Comparison of ENCODE assay signal across 10 mouse cellular contexts in the genomic region with DNA sequence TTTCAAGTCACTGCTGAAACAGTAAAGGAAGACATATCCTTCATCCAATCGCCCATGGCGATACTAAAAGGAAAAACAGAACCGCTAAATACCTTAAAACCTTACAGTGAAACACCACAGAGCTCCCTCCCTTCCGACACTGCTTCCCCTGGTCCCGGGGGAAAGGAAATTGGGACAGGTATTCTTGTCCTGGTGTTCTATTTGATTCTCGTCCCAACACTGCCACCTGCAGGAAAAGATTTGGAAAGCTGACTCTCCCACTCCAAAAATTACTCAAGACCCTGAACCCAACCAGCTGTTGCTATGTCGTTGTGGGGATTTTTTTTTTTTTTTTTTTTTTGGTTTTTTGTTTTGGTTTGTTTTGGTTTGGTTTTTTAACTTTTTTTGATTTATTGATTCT. TPM values are rescaled to one million over a fixed set of nuclear protein-coding genes. Genes with fewer than 3 reads are reported as not detected.
DNase-seq lines count a peak whose midpoint lies in the region; ATAC-seq and TF ChIP-seq lines count a peak whose summit lies in the region.
"Had no signal": no experiment of that assay in that cellular context is flagged by ENCODE, and none has a peak within 500 bp of the region (broad histone marks: within the 10 kb centered on the region; RNA-seq: fewer than 3 reads in every experiment).

No protein-coding gene starts in this region.

- H3K9me3 ChIP-seq in forebrain, embryonic 15.5 days = no peaks in the 10 kb centered on the region
- H3K9me3 ChIP-seq: embryonic facial prominence, embryonic 15.5 days had no signal

- DNase-seq in left cerebral cortex, adult 2 months (ENCODE audit: extremely low spot score in 1 of 2, low spot score in 2 of 2) = peak; percentile 51 to 58
- DNase-seq in left cerebral cortex, adult 8-10 months (ENCODE audit: low spot score in 2 of 2) = no peak
- DNase-seq in adrenal gland, postnatal 25 days = peak; percentile 26
- peak; percentile 73 for DNase-seq in induced T-regulatory cell, adult 2 months (ENCODE audit: low read depth)
- peak; percentile 36 for DNase-seq in lung, adult 2 months
- peak; percentile 53 for DNase-seq in retina, postnatal 7 days (ENCODE audit: low read depth, low spot score)
- DNase-seq in B cell, adult 2 months = no peak

- TF ChIP-seq POLR2A in lung, adult 2 months (IDR thresholded peaks at IDR 0.05; ENCODE audit: borderline replicate concordance, extremely low read depth, low read depth, low read length) = no peak

- no peak overlapping the region for H3K4me3 ChIP-seq in left cerebral cortex, adult 2 months
- no peak overlapping the region for H3K4me3 ChIP-seq in forebrain, embryonic 15.5 days
- no peak overlapping the region for H3K4me3 ChIP-seq in lung, adult 2 months (replicated peaks; ENCODE audit: extremely low read depth, low read depth, low read length)
- H3K4me3 ChIP-seq: embryonic facial prominence, embryonic 15.5 days; myocyte had no signal

- H3K4me2 ChIP-seq in forebrain, embryonic 15.5 days (replicated peaks) = no peak overlapping the region; the same call in 1 of the 2 replicates

- H3K36me3 ChIP-seq in forebrain, embryonic 15.5 days = no peaks in the 10 kb centered on the region
- H3K36me3 ChIP-seq: embryonic facial prominence, embryonic 15.5 days had no signal

- WGBS in forebrain, embryonic 15.5 days = 2% methylated on average over 7 of the region's 7 CpGs
- WGBS in lung, adult 2 months = 2% methylated on average over 7 of the region's 7 CpGs

- ATAC-seq in forebrain, embryonic 15.5 days (replicated peaks) = peak; percentile 28; the same call in 1 of the 2 replicates

- peaks cover 6% of the 10 kb centered on the region for H3K4me1 ChIP-seq in forebrain, embryonic 15.5 days
- H3K4me1 ChIP-seq in lung, adult 2 months (ENCODE audit: control insufficient read depth, insufficient read depth, low read length) = no peaks in the 10 kb centered on the region

- intact Hi-C loops in left cerebral cortex, adult 2 months (cut with DNase I) = loop anchor here (1.0 to 2.0 kb wide), 2 partner anchors 1855 to 1911 kb away; no protein-coding TSS in a partner anchor

- no peak overlapping the region for H3K9ac ChIP-seq in forebrain, embryonic 15.5 days (replicated peaks)
- H3K9ac ChIP-seq: embryonic facial prominence, embryonic 15.5 days had no signal

- no peak overlapping the region for H3K27ac ChIP-seq in left cerebral cortex, adult 2 months
- H3K27ac ChIP-seq in forebrain, embryonic 15.5 days (replicated peaks) = no peak overlapping the region
- H3K27ac ChIP-seq: embryonic facial prominence, embryonic 15.5 days had no signal

- TF ChIP-seq CTCF in left cerebral cortex, adult 2 months (IDR thresholded peaks at IDR 0.05) = peak; percentile 60
- TF ChIP-seq CTCF in lung, adult 2 months (IDR thresholded peaks at IDR 0.05; ENCODE audit: insufficient read depth, low read length) = peak; percentile 18; the same call in 1 of the 2 replicates

- no peaks in the 10 kb centered on the region for H3K27me3 ChIP-seq in forebrain, embryonic 15.5 days
- H3K27me3 ChIP-seq: embryonic facial prominence, embryonic 15.5 days had no signal

RNA-seq across cellular contexts. Expression of gene Rack1, which starts 24.6 kb away (rescaled TPM):
- total RNA-seq in left cerebral cortex, adult 2 months (2021) = 100 to 1,000 TPM; 218 to 220 TPM
- 100 to 1,000 TPM; 246 to 281 (median 256) TPM for total RNA-seq in left cerebral cortex, adult 8-10 months (2022)
- total RNA-seq in adrenal gland, postnatal 25 days (2021) = 598 and 671 TPM in 2 replicates
- 475 and 481 TPM in 2 replicates for polyA plus RNA-seq in forebrain, embryonic 15.5 days (2015; fragmentation: Nextera tagmentation; extraction: Ambion mirVana)
- 1,286 and 1,489 TPM in 2 replicates for polyA plus RNA-seq in lung, adult 2 months (2012; rRNA removed)

RNA-seq across cellular contexts. Expression of gene Trim41, which starts 41.7 kb away (rescaled TPM):
- 10 to 100 TPM; 61.7 to 67.7 TPM for total RNA-seq in left cerebral cortex, adult 2 months (2021)
- total RNA-seq in left cerebral cortex, adult 8-10 months (2022) = 10 to 100 TPM; 57.7 to 65.7 (median 61.3) TPM
- total RNA-seq in adrenal gland, postnatal 25 days (2021) = 48.6 and 53.0 TPM in 2 replicates
- 6.0 and 6.3 TPM in 2 replicates for polyA plus RNA-seq in forebrain, embryonic 15.5 days (2015; fragmentation: Nextera tagmentation; extraction: Ambion mirVana)
- 28.9 and 32.4 TPM in 2 replicates for polyA plus RNA-seq in lung, adult 2 months (2012; rRNA removed)

RNA-seq across cellular contexts. Expression of gene Trim7, which starts 50.5 kb away (rescaled TPM):
- total RNA-seq in left cerebral cortex, adult 2 months (2021) = 1 to 10 TPM; 2.4 to 3.3 TPM
- 1 to 10 TPM; 3.4 to 4.5 (median 3.8) TPM for total RNA-seq in left cerebral cortex, adult 8-10 months (2022)
- 16.9 and 17.6 TPM in 2 replicates for total RNA-seq in adrenal gland, postnatal 25 days (2021)
- polyA plus RNA-seq in forebrain, embryonic 15.5 days (2015; fragmentation: Nextera tagmentation; extraction: Ambion mirVana) = 1.4 and 1.7 TPM in 2 replicates
- polyA plus RNA-seq in lung, adult 2 months (2012; rRNA removed) = 7.8 and 11.6 TPM in 2 replicates

RNA-seq across cellular contexts. Expression of gene Gm12184, which starts 51.0 kb away (rescaled TPM):
- total RNA-seq in left cerebral cortex, adult 2 months (2021) = 1 to 10 TPM; 1.1 to 2.6 TPM
- total RNA-seq in left cerebral cortex, adult 8-10 months (2022) = 1 to 10 TPM in 1 of 4 experiments, under 1 TPM in 3; 0.38 to 1.8 (median 0.45) TPM
- total RNA-seq in adrenal gland, postnatal 25 days (2021) = 2.3 and 3.6 TPM in 2 replicates
- polyA plus RNA-seq in forebrain, embryonic 15.5 days (2015; fragmentation: Nextera tagmentation; extraction: Ambion mirVana) = 4.5 and 5.8 TPM in 2 replicates
- polyA plus RNA-seq in lung, adult 2 months (2012; rRNA removed) = 5.3 TPM in 2 replicates

Comparison
In these comparisons a context has a peak if more than half of its experiments do, and no peak if none do; other contexts are left out.
1. DNase-seq: peak in left cerebral cortex, adult 2 months (2 of 2), adrenal gland, postnatal 25 days (single experiment), induced T-regulatory cell, adult 2 months (single experiment), lung, adult 2 months (single experiment) and retina, postnatal 7 days (single experiment); none in left cerebral cortex, adult 8-10 months (0 of 2) and B cell, adult 2 months (0 of 2).